Mouse (Mus musculus): ENCODE measurements around the gene Prss40.
"Not testable (repeated sequence)": the region's sequence is repeated elsewhere in the genome, so short reads cannot be mapped to it uniquely, and the experiment has no call there.

The Prss40 gene

DNA sequence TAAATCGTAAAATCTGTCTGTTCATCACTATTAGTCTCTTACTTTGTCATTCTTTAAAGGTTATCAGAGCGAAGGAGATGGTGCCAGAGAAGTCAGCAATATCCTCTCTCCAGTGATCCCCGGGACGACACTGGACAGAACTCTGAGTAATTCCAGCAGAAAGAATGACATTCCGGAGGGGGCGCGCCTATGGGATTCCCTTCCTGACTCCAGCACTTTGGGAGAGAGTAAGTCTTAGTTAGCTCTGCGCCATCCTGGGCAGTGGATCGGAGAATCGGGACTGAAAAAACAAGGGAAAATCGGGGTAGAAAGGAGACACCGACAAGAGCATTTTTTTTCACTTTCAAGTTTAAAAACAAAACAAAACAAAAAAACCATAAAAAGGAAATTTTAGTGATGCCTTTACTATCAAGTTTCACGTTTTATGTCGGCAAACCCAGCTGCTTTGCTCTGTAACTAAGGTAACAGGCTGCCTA, 24.4 kb downstream of the Prss40 start:
- no peak for DNase-seq (ENCODE audit: extremely low read depth, insufficient read length, low spot score)

DNA sequence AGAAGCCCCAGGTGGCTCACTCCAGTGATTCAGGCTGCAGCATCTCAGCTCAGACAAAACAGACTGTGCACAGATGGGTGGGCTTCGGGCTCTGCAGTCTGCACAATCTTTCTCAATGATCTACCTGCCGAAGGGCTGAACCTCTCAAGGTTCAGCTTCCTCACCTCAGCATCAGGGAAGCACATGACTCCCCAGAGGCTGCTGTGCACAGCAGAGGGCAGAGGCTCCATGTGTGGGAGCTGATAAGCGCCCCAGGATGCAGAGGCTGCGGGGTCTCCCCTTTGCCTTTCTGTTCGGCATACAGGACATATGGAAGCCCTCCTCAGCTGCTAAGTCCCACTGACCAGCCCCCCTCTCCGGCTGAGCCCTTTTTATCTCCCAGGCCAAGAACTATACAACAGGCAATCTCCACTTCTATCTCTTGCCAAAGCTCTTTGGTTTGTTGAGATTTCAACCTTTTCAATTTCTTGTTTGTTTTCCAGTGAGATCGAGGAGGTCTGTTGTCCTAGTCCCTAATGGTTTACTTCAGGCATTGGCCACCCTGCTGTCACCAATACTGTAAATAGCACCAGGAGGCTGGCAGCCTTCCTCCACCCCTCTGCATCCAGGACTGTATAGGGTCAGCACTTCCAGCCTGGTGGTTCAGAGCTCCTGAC, 25.6 kb downstream of the Prss40 start, which contains the start of gene Cfc1:
Gene Cfc1 (plus strand): TSS at position 606 of the 656 bp plus-strand sequence.
- not testable (repeated sequence) for DNase-seq (ENCODE audit: extremely low read depth, insufficient read length, low spot score)

DNA sequence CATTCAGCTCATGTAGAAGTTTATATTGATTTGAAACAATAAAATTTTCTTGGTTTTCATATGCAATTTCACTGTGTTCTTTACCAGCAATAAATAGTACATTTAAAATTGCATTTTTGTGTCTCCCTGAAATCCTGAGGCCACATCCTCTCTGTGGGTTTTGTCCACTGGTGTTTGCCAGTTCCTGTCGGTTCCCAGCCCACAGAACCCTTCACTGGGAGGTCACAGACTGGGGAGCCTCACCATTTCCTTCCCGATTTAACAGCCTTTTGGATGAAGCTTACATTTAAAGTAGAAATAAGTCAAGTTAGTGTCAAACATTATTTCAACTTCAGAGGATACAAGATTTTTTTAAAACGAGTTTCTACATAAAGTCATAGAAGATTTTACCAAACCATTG, 26.2 kb downstream of the Prss40 start:
- DNase-seq (ENCODE audit: extremely low read depth, insufficient read length, low spot score) = not testable (repeated sequence)

DNA sequence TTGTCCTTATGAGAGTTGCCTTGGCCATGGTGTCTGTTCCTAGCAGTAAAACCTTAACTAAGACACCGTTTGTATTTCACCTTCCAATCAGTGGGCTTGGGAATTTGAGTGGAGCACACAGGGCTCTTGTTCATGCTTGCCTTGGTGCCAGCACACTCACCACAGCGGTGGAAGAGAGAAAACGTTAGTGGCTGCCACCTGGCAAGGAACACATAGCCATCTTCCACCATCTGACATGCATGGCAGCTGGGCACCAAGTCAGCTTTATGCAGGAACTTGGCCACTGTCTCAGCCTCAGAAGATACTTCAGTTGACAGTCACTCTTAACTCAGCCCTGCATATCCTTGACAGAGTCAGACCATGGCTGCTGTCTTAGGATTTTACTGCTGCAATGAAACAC, 37.1 kb downstream of the Prss40 start:
- no peak for DNase-seq (ENCODE audit: extremely low read depth, insufficient read length, low spot score)

DNA sequence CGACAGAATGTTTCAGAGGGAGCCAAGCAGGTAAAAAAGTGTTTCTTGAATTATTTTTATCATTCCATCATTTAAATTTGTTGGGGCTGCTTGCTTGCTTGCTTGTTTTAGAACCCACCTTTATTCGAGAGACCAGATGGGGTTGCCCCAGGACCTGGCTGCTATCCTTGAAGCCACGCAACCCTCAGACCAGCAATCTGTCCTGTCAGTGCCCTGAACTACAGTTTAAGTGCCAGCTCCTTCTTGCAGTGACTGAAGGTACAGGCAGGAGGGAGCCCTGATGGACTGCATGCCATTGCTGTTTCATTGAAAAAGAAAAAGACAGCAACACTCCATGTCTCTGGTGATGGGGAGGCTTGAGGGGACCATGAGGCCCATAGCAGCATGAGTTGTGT, 37.9 kb downstream of the Prss40 start:
- DNase-seq (ENCODE audit: extremely low read depth, insufficient read length, low spot score) = no peak

DNA sequence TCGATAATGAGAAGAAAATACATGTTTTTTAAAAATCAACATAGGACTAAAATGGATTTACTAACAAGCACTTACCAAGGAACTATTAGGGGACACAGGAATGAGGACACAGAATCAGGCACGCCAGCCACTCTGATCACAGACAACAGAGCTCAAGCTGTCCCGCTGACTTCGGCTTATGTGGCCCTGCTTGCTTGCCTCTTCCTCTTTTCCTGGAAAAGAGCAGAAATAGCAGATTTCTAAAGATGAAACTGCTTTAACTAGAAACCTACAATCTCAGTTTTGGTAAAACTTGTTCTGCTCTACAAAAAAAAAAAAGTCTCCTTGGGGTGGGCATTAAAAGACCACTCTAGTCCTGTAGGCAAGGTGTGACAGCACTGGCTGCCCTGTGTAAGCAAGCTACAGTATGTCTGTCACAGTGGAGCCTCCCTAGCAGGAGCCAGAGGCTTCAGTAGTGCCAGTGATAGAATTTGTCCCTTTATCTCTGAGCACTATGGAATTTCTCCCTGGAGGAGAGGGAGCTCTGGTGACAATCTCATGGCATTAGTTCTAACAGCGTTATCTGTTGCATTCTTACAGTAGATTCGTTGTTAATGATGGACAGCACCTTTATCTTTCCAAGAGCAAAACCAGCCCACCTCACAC, 38.4 kb downstream of the Prss40 start:
- DNase-seq (ENCODE audit: extremely low read depth, insufficient read length, low spot score) = no peak

DNA sequence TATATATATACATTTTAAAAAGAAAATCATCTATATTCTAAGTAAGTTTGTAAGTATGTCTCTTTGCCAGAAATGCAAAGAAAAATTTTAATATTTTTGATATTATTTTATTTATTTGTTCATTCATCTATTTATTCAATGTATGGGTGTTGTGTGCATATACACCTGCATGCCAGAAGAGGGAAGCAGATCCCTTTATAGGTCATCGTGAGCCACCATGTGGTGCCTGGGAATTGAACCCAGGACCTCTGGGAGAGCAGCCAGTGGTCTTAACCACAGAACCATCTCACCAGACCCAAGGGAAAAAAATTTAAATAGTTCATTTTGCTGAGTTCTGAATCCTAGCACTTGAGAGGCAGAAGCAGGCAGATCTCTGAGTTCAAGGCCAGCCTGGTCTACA, 42.5 kb downstream of the Prss40 start:
- no peak for DNase-seq (ENCODE audit: extremely low read depth, insufficient read length, low spot score)

DNA sequence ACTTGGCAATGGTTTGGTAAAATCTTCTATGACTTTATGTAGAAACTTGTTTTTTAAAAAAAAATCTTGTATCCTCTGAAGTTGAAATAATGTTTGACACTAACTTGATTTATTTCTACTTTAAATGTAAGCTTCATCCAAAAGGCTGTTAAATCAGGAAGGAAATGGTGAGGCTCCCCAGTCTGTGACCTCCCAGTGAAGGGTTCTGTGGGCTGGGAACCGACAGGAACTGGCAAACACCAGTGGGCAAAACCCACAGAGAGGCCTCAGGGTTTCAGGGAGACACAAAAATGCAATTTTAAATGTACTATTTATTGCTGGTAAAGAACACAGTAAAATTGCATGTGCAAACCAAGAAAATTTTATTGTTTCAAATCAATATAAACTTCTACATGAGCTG, 42.9 kb downstream of the Prss40 start:
- not testable (repeated sequence) for DNase-seq (ENCODE audit: extremely low read depth, insufficient read length, low spot score)

DNA sequence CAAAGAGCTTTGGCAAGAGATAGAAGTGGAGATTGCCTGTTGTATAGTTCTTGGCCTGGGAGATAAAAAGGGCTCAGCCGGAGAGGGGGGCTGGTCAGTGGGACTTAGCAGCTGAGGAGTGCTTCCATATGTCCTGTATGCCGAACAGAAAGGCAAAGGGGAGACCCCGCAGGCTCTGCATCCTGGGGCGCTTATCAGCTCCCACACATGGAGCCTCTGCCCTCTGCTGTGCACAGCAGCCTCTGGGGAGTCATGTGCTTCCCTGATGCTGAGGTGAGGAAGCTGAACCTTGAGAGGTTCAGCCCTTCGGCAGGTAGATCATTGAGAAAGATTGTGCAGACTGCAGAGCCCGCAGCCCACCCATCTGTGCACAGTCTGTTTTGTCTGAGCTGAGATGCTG, 43.4 kb downstream of the Prss40 start:
- DNase-seq (ENCODE audit: extremely low read depth, insufficient read length, low spot score) = not testable (repeated sequence)

DNA sequence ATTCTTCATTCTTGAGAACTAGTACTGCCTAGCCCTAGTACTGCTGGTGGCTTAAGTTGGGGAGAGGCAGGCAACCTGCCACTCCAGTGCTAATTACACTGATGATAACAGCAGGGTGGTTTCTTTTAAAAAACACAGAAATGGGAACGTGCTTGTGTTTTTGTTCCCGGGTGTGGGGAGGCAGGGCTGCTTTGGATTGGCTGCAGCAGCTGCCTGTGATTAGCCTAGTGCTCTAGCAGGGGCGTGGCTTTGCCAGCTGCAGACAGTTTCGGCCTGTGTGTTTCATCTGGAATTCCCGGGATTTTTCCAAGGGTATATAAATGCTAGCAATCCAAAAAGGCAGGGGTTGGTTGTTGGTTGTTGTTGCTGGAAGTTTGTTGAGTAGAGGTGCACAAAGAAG, 44.1 kb downstream of the Prss40 start:
- no peak for DNase-seq (ENCODE audit: extremely low read depth, insufficient read length, low spot score)

DNA sequence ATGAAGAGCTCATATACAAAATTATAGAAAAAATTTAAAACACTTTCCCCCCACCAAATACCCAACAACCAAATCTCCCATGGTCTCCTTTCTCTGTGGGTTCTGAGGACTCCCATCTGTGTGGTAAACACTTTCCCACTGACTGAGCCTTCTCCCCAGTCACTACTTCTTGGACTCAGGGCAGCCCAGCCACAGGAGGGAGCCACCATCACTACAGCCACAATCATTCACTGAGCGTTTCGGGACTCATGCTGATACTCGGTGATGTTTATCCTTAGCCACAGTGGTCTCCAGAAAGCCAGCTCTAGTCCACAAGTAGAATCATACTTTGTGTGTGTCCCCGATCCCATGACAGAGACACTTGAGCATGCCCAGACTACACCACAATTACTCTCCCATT, 47.7 kb downstream of the Prss40 start:
- DNase-seq (ENCODE audit: extremely low read depth, insufficient read length, low spot score) = no peak

DNA sequence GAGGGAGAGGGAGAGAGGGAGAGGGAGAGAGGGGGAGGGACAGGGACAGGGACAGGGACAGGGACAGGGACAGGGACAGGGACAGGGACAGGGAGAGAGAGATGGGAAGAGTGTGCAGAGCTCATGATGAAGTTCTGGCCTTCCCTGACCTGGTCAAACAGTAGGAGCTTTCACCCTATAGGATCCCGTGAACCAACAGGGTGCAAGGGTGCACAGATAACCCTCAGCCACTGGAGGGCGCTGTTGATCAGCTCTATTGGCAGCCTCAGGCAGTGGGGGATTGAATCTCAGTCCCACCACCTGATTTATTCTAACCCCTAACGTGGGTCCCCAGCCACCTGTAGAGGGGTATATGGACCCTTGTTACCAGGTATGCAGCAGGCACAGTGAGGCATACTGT, 49.7 kb downstream of the Prss40 start:
- no peak for DNase-seq (ENCODE audit: extremely low read depth, insufficient read length, low spot score)

DNA sequence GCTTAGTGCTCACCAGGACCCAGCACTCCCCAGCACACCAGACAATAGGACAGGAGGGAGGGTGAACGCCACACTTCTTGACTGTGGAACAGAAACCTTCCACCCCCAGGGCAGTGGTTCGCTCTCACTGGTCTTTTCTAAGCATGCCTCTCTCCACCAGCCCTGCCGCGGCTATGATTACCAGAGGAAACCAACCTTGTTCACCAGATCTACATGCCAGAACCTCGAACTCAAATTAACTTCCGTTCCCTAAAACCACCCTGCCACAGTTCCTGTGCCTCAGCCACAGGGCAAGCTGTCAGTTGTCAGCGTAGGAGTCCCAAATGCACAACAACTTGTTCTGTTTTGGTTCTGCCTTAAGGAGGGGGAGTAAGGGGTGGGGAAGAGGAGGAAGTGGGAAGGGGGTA, 50.2 kb downstream of the Prss40 start:
- DNase-seq (ENCODE audit: extremely low read depth, insufficient read length, low spot score) = no peak

DNA sequence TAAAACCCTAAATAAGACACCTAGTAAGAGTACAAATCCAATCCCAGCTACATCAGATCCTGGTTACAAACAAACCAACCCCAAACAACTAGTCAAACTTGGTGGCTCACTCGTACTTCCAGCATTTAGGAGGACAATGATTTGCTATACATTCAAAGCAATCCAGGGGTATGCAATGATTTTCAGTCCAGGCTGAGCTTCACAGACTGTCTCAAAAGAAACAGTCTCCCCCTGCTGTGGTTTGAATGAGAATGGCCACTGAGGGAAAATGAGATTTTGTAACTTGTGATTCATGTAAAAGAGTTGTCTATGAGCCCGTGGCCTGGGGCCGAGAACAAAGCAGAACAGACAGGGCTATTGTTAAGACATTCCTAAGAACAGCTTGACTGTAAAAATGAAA, 52.8 kb downstream of the Prss40 start:
- DNase-seq (ENCODE audit: extremely low read depth, insufficient read length, low spot score) = no peak

DNA sequence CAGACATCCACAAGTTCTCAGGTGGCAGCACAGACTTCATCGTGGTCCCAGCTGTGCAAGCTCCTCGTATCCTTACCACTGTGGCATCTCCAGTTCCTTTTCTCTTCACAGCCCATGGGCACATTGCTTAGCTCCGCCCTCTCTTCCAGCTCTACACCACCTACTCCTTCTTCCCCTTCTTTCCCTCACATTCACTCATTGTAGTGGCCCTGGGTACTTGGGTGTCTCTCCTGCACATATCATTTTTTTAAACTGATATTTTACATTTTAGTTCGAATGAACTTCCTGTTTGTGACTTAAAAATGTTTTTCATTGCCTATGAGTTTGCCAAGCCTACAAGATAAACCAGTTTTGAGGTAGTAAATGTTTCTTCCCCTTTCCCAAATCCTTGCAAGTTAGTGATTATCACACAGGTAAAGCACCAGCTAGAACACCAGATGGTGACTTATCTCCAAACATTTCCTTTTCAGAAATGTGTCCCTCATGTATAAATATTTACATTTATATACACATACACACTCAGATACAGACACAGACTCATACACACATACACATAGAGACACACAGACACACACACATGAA, 54.7 kb downstream of the Prss40 start:
- no peak for DNase-seq (ENCODE audit: extremely low read depth, insufficient read length, low spot score)

DNA sequence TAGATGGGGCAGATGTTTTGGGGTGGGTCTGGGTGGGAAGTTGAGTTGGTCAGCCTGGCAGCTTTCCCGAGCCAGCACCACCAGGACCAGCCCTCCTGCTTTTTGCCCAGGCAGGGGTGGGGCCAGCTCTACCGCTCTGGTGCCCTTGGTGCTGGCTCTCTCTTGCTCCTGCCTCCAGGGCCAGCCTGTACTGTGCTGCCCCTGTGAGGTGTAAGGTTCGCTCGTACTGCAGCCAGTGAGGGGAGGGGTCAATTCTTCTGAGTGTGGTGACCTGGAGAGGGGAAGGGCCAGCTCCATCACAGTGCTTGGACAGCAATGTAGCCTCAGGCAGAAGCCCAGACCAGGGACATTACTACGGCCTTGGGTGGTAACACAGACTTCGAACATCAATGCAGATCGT, 55.4 kb downstream of the Prss40 start:
- peak; percentile 27 for DNase-seq (ENCODE audit: extremely low read depth, insufficient read length, low spot score)

DNA sequence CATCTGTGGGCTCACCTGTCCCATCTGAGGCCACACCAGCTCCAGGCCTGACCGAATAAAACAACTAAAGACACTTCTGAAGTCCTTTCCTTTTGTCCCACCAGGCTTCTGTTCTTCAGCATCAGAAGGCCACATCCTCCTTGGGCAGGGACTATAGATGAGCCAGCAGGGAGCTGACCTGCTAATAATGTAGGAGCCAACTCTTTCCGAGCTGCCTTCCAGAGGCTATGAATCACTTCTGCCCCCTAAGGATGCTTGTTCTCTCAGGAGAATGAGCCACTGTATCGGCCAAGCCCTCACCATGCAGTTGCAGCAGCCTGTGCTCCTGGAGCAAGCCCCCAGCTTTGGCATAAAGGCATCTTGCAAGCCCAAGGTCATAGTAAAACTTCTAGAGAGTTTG, 57.8 kb downstream of the Prss40 start:
- no peak for DNase-seq (ENCODE audit: extremely low read depth, insufficient read length, low spot score)
